Mouse (Mus musculus): ENCODE data around the gene Cbfb. TPM values are rescaled to one million over a fixed set of nuclear protein-coding genes. Genes with fewer than 3 reads are reported as not detected.
A peak's percentile ranks its signal among the peaks of the same experiment; 100 is the strongest.

The Cbfb gene
- total RNA-seq, 1 experiment: 47.0 TPM

GRCm38 (mm10) chr8:105206766-105207275, 36.3 kb downstream of the Cbfb start:
- TF ChIP-seq MAFK (IDR thresholded peaks at IDR 0.05; ENCODE audit: insufficient read depth, low read depth, low read length) (no peak), HCFC1 (IDR thresholded peaks at IDR 0.05; ENCODE audit: borderline replicate concordance, insufficient read depth, low read length) (no peak), ZC3H11A (IDR thresholded peaks at IDR 0.05; ENCODE audit: borderline replicate concordance, low read depth, low read length) (no peak), ZNF384 (IDR thresholded peaks at IDR 0.05; ENCODE audit: low read depth, low read length) (no peak), CHD2 (IDR thresholded peaks at IDR 0.05; ENCODE audit: low read depth, low read length) (no peak)
- H3K36me3 ChIP-seq (ENCODE audit: control insufficient read depth, insufficient read depth, low read length, poor library complexity, severe bottlenecking): no peaks in the 10 kb centered on the region
- H3K4me3 ChIP-seq (ENCODE audit: insufficient read depth in 1 of 2, low read depth in 1 of 2, low read length in 2 of 2, poor library complexity in 1 of 2, severe bottlenecking in 1 of 2): no peak overlapping the region
- no peak overlapping the region for H3K9ac ChIP-seq (ENCODE audit: insufficient read depth, low read depth, low read length, poor library complexity, severe bottlenecking)
- no peaks in the 10 kb centered on the region for H3K4me1 ChIP-seq (ENCODE audit: control insufficient read depth in 2 of 2, insufficient read depth in 2 of 2, low read length in 2 of 2, poor library complexity in 1 of 2)
- no peak for DNase-seq (ENCODE audit: low read depth, low spot score)
- H3K27ac ChIP-seq (ENCODE audit: insufficient read depth, low read depth, low read length, poor library complexity, severe bottlenecking): no peak overlapping the region
- in situ Hi-C loops (cut with MboI; ENCODE audit: low sequenced_read_pairs in 2 of 2, unreplicated experiment in 2 of 2): no loop called here
- no peaks in the 10 kb centered on the region for H3K9me3 ChIP-seq (ENCODE audit: control insufficient read depth, insufficient read depth, low read depth, low read length)

GRCm38 (mm10) chr8:105207675-105208273, 37.3 kb downstream of the Cbfb start:
- Histone ChIP-seq H3K4me3 (ENCODE audit: insufficient read depth in 1 of 2, low read depth in 1 of 2, low read length in 2 of 2, poor library complexity in 1 of 2, severe bottlenecking in 1 of 2) (no peak overlapping the region), H3K9ac (ENCODE audit: insufficient read depth, low read depth, low read length, poor library complexity, severe bottlenecking) (no peak overlapping the region), H3K27ac (ENCODE audit: insufficient read depth, low read depth, low read length, poor library complexity, severe bottlenecking) (no peak overlapping the region), H3K9me3 (ENCODE audit: control insufficient read depth, insufficient read depth, low read depth, low read length) (no peaks in the 10 kb centered on the region), H3K4me1 (ENCODE audit: control insufficient read depth in 2 of 2, insufficient read depth in 2 of 2, low read length in 2 of 2, poor library complexity in 1 of 2) (no peaks in the 10 kb centered on the region), H3K36me3 (ENCODE audit: control insufficient read depth, insufficient read depth, low read length, poor library complexity, severe bottlenecking) (no peaks in the 10 kb centered on the region)
- no peak for DNase-seq (ENCODE audit: low read depth, low spot score)
- in situ Hi-C loops (cut with MboI; ENCODE audit: low sequenced_read_pairs in 2 of 2, unreplicated experiment in 2 of 2): no loop called here
- no peak for TF ChIP-seq HCFC1 (IDR thresholded peaks at IDR 0.05; ENCODE audit: borderline replicate concordance, insufficient read depth, low read length)
- peak; percentile 92 for TF ChIP-seq MAFK (IDR thresholded peaks at IDR 0.05; ENCODE audit: insufficient read depth, low read depth, low read length)

GRCm38 (mm10) chr8:105209153-105210110, 39.0 kb downstream of the Cbfb start:
- H3K27ac ChIP-seq (ENCODE audit: insufficient read depth, low read depth, low read length, poor library complexity, severe bottlenecking): no peak overlapping the region
- TF ChIP-seq ZNF384 (IDR thresholded peaks at IDR 0.05; ENCODE audit: low read depth, low read length) (no peak), HCFC1 (IDR thresholded peaks at IDR 0.05; ENCODE audit: borderline replicate concordance, insufficient read depth, low read length) (no peak), MAFK (IDR thresholded peaks at IDR 0.05; ENCODE audit: insufficient read depth, low read depth, low read length) (no peak), ZC3H11A (IDR thresholded peaks at IDR 0.05; ENCODE audit: borderline replicate concordance, low read depth, low read length) (no peak), CHD2 (IDR thresholded peaks at IDR 0.05; ENCODE audit: low read depth, low read length) (no peak)
- H3K36me3 ChIP-seq (ENCODE audit: control insufficient read depth, insufficient read depth, low read length, poor library complexity, severe bottlenecking): no peaks in the 10 kb centered on the region
- no peak overlapping the region for H3K9ac ChIP-seq (ENCODE audit: insufficient read depth, low read depth, low read length, poor library complexity, severe bottlenecking)
- in situ Hi-C loops (cut with MboI; ENCODE audit: low sequenced_read_pairs in 2 of 2, unreplicated experiment in 2 of 2): no loop called here
- H3K9me3 ChIP-seq (ENCODE audit: control insufficient read depth, insufficient read depth, low read depth, low read length): no peaks in the 10 kb centered on the region
- no peak overlapping the region for H3K4me3 ChIP-seq (ENCODE audit: insufficient read depth in 1 of 2, low read depth in 1 of 2, low read length in 2 of 2, poor library complexity in 1 of 2, severe bottlenecking in 1 of 2)
- no peak for DNase-seq (ENCODE audit: low read depth, low spot score)
- H3K4me1 ChIP-seq (ENCODE audit: control insufficient read depth in 2 of 2, insufficient read depth in 2 of 2, low read length in 2 of 2, poor library complexity in 1 of 2): no peaks in the 10 kb centered on the region

GRCm38 (mm10) chr8:105214104-105214503, 43.6 kb downstream of the Cbfb start:
- Histone ChIP-seq H3K9ac (ENCODE audit: insufficient read depth, low read depth, low read length, poor library complexity, severe bottlenecking) (no peak overlapping the region), H3K9me3 (ENCODE audit: control insufficient read depth, insufficient read depth, low read depth, low read length) (no peaks in the 10 kb centered on the region), H3K27ac (ENCODE audit: insufficient read depth, low read depth, low read length, poor library complexity, severe bottlenecking) (no peak overlapping the region), H3K4me3 (ENCODE audit: insufficient read depth in 1 of 2, low read depth in 1 of 2, low read length in 2 of 2, poor library complexity in 1 of 2, severe bottlenecking in 1 of 2) (no peak overlapping the region), H3K36me3 (ENCODE audit: control insufficient read depth, insufficient read depth, low read length, poor library complexity, severe bottlenecking) (peaks cover 2% of the 10 kb centered on the region; the same call in 1 of the 2 replicates), H3K4me1 (ENCODE audit: control insufficient read depth in 2 of 2, insufficient read depth in 2 of 2, low read length in 2 of 2, poor library complexity in 1 of 2) (no peaks in the 10 kb centered on the region; a peak in 1 of 4 replicates)
- no peak for TF ChIP-seq CHD2 (IDR thresholded peaks at IDR 0.05; ENCODE audit: low read depth, low read length)
- no peak for TF ChIP-seq MAFK (IDR thresholded peaks at IDR 0.05; ENCODE audit: insufficient read depth, low read depth, low read length)
- no peak for TF ChIP-seq ZC3H11A (IDR thresholded peaks at IDR 0.05; ENCODE audit: borderline replicate concordance, low read depth, low read length)
- TF ChIP-seq HCFC1 (IDR thresholded peaks at IDR 0.05; ENCODE audit: borderline replicate concordance, insufficient read depth, low read length): no peak
- TF ChIP-seq ZNF384 (IDR thresholded peaks at IDR 0.05; ENCODE audit: low read depth, low read length): no peak
- no peak for DNase-seq (ENCODE audit: low read depth, low spot score)
- in situ Hi-C loops (cut with MboI; ENCODE audit: low sequenced_read_pairs in 2 of 2, unreplicated experiment in 2 of 2): no loop called here

Measured in ES-E14 (cell line).